In genomic region chr10:77969274-77969972, GRCm38 (mm10) we compare ENCODE assay signal across 8 mouse cellular contexts. TPM values are rescaled to one million over a fixed set of nuclear protein-coding genes. Genes with fewer than 3 reads are reported as not detected.
DNase-seq lines count a peak whose midpoint lies in the region; ATAC-seq and TF ChIP-seq lines count a peak whose summit lies in the region.

No protein-coding gene starts in this region.

- ATAC-seq in embryonic facial prominence, embryonic 12.5 days (ENCODE audit: insufficient number of reproducible peaks, insufficient read depth, low FRiP score, low TSS enrichment), result no peak
- ATAC-seq in megakaryocyte progenitor cell, adult 5-6 weeks (replicated peaks; ENCODE audit: poor library complexity), result peak; percentile 37

- no peaks in the 10 kb centered on the region for H3K4me1 ChIP-seq in ES-Bruce4 (ENCODE audit: control insufficient read depth, insufficient read depth, low read length)
- peaks cover 4% of the 10 kb centered on the region; the same call in 1 of the 2 replicates for H3K4me1 ChIP-seq in embryonic facial prominence, embryonic 12.5 days

- H3K4me2 ChIP-seq in embryonic facial prominence, embryonic 12.5 days (replicated peaks), result peak overlapping the region; percentile 57

- no peak for TF ChIP-seq EP300 in ES-Bruce4 (IDR thresholded peaks at IDR 0.05; ENCODE audit: insufficient read depth, low read depth, low read length)

- TF ChIP-seq POLR2A in ES-Bruce4 (IDR thresholded peaks at IDR 0.05; ENCODE audit: insufficient read depth, low read length), result no peak

- H3K9me3 ChIP-seq in ES-Bruce4 (replicated peaks; ENCODE audit: control insufficient read depth, insufficient read depth, low read length, poor library complexity, severe bottlenecking), result no peaks in the 10 kb centered on the region
- no peaks in the 10 kb centered on the region for H3K9me3 ChIP-seq in embryonic facial prominence, embryonic 12.5 days

- WGBS in embryonic facial prominence, embryonic 12.5 days, result 5% methylated on average over 26 of the region's 26 CpGs

- 0 out of 2 replicates have a peak, but pooled peaks cover 4% of the 10 kb centered on the region for H3K27me3 ChIP-seq in ES-Bruce4 (ENCODE audit: control insufficient read depth, insufficient read depth, low read length, poor library complexity, severe bottlenecking)
- H3K27me3 ChIP-seq in embryonic facial prominence, embryonic 12.5 days, result peaks cover 29% of the 10 kb centered on the region

- no peaks in the 10 kb centered on the region for H3K36me3 ChIP-seq in ES-Bruce4 (ENCODE audit: control insufficient read depth, insufficient read depth, low read length, poor library complexity, severe bottlenecking)
- no peaks in the 10 kb centered on the region for H3K36me3 ChIP-seq in embryonic facial prominence, embryonic 12.5 days

- H3K27ac ChIP-seq in ES-Bruce4 (ENCODE audit: insufficient read depth, low read length), result no peak overlapping the region
- no peak overlapping the region for H3K27ac ChIP-seq in embryonic facial prominence, embryonic 12.5 days

- intact Hi-C loops in heart, postnatal 36 days (cut with DNase I), result no loop called here
- intact Hi-C loops in left cerebral cortex, postnatal 10 days (cut with DNase I), result no loop called here

- peak overlapping the region; percentile 11 for H3K4me3 ChIP-seq in ES-Bruce4 (ENCODE audit: low read depth, low read length)
- H3K4me3 ChIP-seq in embryonic facial prominence, embryonic 12.5 days, result peak overlapping the region; percentile 29

- 0 out of 2 replicates have a peak overlapping the region, but pooled peaks have one; percentile 3 for H3K9ac ChIP-seq in ES-Bruce4 (ENCODE audit: low read depth, poor library complexity, severe bottlenecking)
- peak overlapping the region; percentile 7; the same call in 1 of the 2 replicates for H3K9ac ChIP-seq in embryonic facial prominence, embryonic 12.5 days

- TF ChIP-seq CTCF in ES-Bruce4 (IDR thresholded peaks at IDR 0.05; ENCODE audit: low read depth, low read length), result no peak

- DNase-seq in adrenal gland, postnatal 10 days, result peak; percentile 71
- DNase-seq in heart, postnatal 36 days, result peak; percentile 37 to 43
- DNase-seq in left cerebral cortex, postnatal 10 days (ENCODE audit: extremely low spot score in 1 of 2, low spot score in 2 of 2), result peak; percentile 56 to 75
- peak; percentile 63 for DNase-seq in right cerebral cortex, postnatal 4 days
- no peak for DNase-seq in yolk sac, embryonic 10.5 days (ENCODE audit: low spot score)

RNA-seq across cellular contexts. Expression of gene Trpm2, which starts 0.9 kb away (rescaled TPM):
- 0.07 TPM in 1 of 2 replicates, not detected in the other for polyA plus RNA-seq in ES-Bruce4 (2011; ENCODE audit: insufficient read depth, insufficient read length, low read depth, missing spikeins)
- total RNA-seq in adrenal gland, postnatal 10 days (2021), result 1 to 10 TPM; 2.3 to 2.8 TPM
- 0.72 and 0.87 TPM in 2 replicates for polyA plus RNA-seq in embryonic facial prominence, embryonic 12.5 days (2016; fragmentation: Nextera tagmentation; extraction: Ambion mirVana)
- total RNA-seq in heart, postnatal 36 days (2021), result 1 to 10 TPM in 1 of 2 experiments, under 1 TPM in 1; 0.31 to 1.5 TPM
- total RNA-seq in left cerebral cortex, postnatal 10 days (2021), result 10 to 100 TPM; 27.4 to 29.6 TPM
- total RNA-seq in megakaryocyte progenitor cell, adult 5-6 weeks (2015), result 2.7 and 5.1 TPM in 2 replicates
- total RNA-seq in megakaryocyte progenitor cell, adult 5-6 weeks (2017), result 1.4 and 2.9 TPM in 2 replicates

RNA-seq across cellular contexts. Expression of gene 1810043G02Rik, which starts 8.9 kb away (rescaled TPM):
- polyA plus RNA-seq in ES-Bruce4 (2011; ENCODE audit: insufficient read depth, insufficient read length, low read depth, missing spikeins), result 4.2 and 4.7 TPM in 2 replicates
- 10 to 100 TPM; 15.7 to 21.4 TPM for total RNA-seq in adrenal gland, postnatal 10 days (2021)
- 32.9 and 35.1 TPM in 2 replicates for polyA plus RNA-seq in embryonic facial prominence, embryonic 12.5 days (2016; fragmentation: Nextera tagmentation; extraction: Ambion mirVana)
- 10 to 100 TPM in 1 of 2 experiments, 1 to 10 TPM in 1; 9.3 to 10.3 TPM for total RNA-seq in heart, postnatal 36 days (2021)
- 10 to 100 TPM; 31.9 to 37.4 TPM for total RNA-seq in left cerebral cortex, postnatal 10 days (2021)
- total RNA-seq in megakaryocyte progenitor cell, adult 5-6 weeks (2015), result 6.0 and 6.4 TPM in 2 replicates
- total RNA-seq in megakaryocyte progenitor cell, adult 5-6 weeks (2017), result 5.9 and 11.2 TPM in 2 replicates

RNA-seq across cellular contexts. Expression of gene Pfkl, which starts 40.5 kb away (rescaled TPM):
- 100 and 102 TPM in 2 replicates for polyA plus RNA-seq in ES-Bruce4 (2011; ENCODE audit: insufficient read depth, insufficient read length, low read depth, missing spikeins)
- 100 to 1,000 TPM; 142 to 172 TPM for total RNA-seq in adrenal gland, postnatal 10 days (2021)
- polyA plus RNA-seq in embryonic facial prominence, embryonic 12.5 days (2016; fragmentation: Nextera tagmentation; extraction: Ambion mirVana), result 137 TPM in 2 replicates
- 100 to 1,000 TPM in 1 of 2 experiments, 10 to 100 TPM in 1; 97.8 to 116 TPM for total RNA-seq in heart, postnatal 36 days (2021)
- 10 to 100 TPM; 82.7 to 90.8 TPM for total RNA-seq in left cerebral cortex, postnatal 10 days (2021)
- 13.7 and 15.5 TPM in 2 replicates for total RNA-seq in megakaryocyte progenitor cell, adult 5-6 weeks (2015)
- total RNA-seq in megakaryocyte progenitor cell, adult 5-6 weeks (2017), result 36.1 and 44.2 TPM in 2 replicates

Comparison
In these comparisons a context has a peak if more than half of its experiments do, and no peak if none do; other contexts are left out.
1. RNA of gene Trpm2, which starts 0.9 kb away (total RNA-seq): 27.4 to 29.6 TPM in left cerebral cortex, postnatal 10 days; 2.3 to 2.8 TPM in adrenal gland, postnatal 10 days, 1.4 to 5.1 TPM in megakaryocyte progenitor cell, adult 5-6 weeks and 0.31 to 1.5 TPM in heart, postnatal 36 days; every median in the first group is over 4 times any median in the second.